Mouse (Mus musculus) small intestine, adult 2 months (tissue): ENCODE measurements around the gene St3gal6.

Source experiments
- CTCF ChIP-seq: fragments of 200-500 bp; IDR thresholded peaks from 2 replicates; pipeline ENCODE4 v1.5.1; 2012; ENCODE audit warnings: low read depth, mild to moderate bottlenecking, control low read depth, inconsistent platforms, low read length, moderate library complexity, mixed read lengths; ENCODE audit not compliant: insufficient replicate concordance, insufficient read length; ENCODE audit errors: extremely low read depth
- POLR2A ChIP-seq: fragments of 200-500 bp; IDR thresholded peaks from 2 replicates; pipeline ENCODE4 v1.6.1; 2012; ENCODE audit warnings: low read depth, mild to moderate bottlenecking, control low read depth, inconsistent platforms, low read length, moderate library complexity

- TF ChIP-seq CTCF (no peak), POLR2A (no peak)
Observed at GRCm38 (mm10) chr16:58501760-58502301, 22.2 kb downstream of the St3gal6 start.
